Mouse (Mus musculus) lung, postnatal 0 days (tissue): ENCODE measurements at regions not wholly inside any gene's neighbourhood (a gene's known extent, or its start where the extent isn't known, plus 50 kb on each side); places are given as distances from the start of the nearest gene placed in this dataset.

Experiments used
- CTCF ChIP-seq: IDR thresholded peaks from 2 replicates; pipeline ENCODE4 v1.5.1; 2016; ENCODE audit warnings: antibody characterized with exemption, mild to moderate bottlenecking
- EP300 ChIP-seq: IDR thresholded peaks from 2 replicates; pipeline ENCODE4 v1.6.1; 2016; ENCODE audit warnings: antibody characterized with exemption, mild to moderate bottlenecking, control low read depth

- TF ChIP-seq CTCF, result no peak
- no peak for TF ChIP-seq EP300
These were observed 114.8 kb upstream of the Ptpn1 start for GRCm38 (mm10) chr2:167817030-167817429.
